Mouse (Mus musculus) megakaryocyte, adult 5-6 weeks (primary cell): Measurements from ENCODE around the gene Pim3. TPM values are rescaled to one million over a fixed set of nuclear protein-coding genes. Genes with fewer than 3 reads are reported as not detected.

Experiments
- ATAC-seq: 2 replicates; pipeline ENCODE4 v1.8.0; 2016; ENCODE audit warnings: mild to moderate bottlenecking, inconsistent platforms; ENCODE audit not compliant: poor library complexity, severe bottlenecking
- total RNA-seq, 2 experiments: library from RNA; stranded (forward) in 1 of 2; stranded (reverse) in 1 of 2; fragments of 153-499, 151-499 nt in 1 of 2; fragments of 221-1000, 200-1000 nt in 1 of 2; gene quantifications; 2 replicates each; pipeline versions ENCODE4 v1.2.3 to v1.2.4; 2015 to 2017

Pim3 gene
- total RNA-seq, 2 experiments from 2014 or later = 4.7 to 12.5 TPM

- peak; percentile 92 for ATAC-seq
Observed at GRCm38 (mm10) chr15:88876155-88877020, 14.4 kb downstream of the Pim3 start.

GRCm38 (mm10) chr15:88877021-88877400 is 15.0 kb downstream of the Pim3 start:
- no peak for ATAC-seq

GRCm38 (mm10) chr15:88881253-88882044 is 19.5 kb downstream of the Pim3 start:
- no peak for ATAC-seq

GRCm38 (mm10) chr15:88882851-88883250 is 20.9 kb downstream of the Pim3 start:
- no peak for ATAC-seq

GRCm38 (mm10) chr15:88883342-88883741 is 21.4 kb downstream of the Pim3 start:
- no peak for ATAC-seq

- no peak for ATAC-seq
Observed at GRCm38 (mm10) chr15:88885376-88885775, 23.4 kb downstream of the Pim3 start.

- ATAC-seq = no peak
Observed at GRCm38 (mm10) chr15:88889032-88889431, 27.0 kb downstream of the Pim3 start.

- no peak for ATAC-seq
Observed at GRCm38 (mm10) chr15:88889994-88890393, 28.0 kb downstream of the Pim3 start.

- peak; percentile 95 for ATAC-seq
Observed at GRCm38 (mm10) chr15:88890751-88891675, 29.0 kb downstream of the Pim3 start.

- ATAC-seq = no peak
Observed at GRCm38 (mm10) chr15:88891676-88892040, 29.7 kb downstream of the Pim3 start.

GRCm38 (mm10) chr15:88892252-88892651 is 30.3 kb downstream of the Pim3 start:
- no peak for ATAC-seq

- no peak for ATAC-seq
Observed at GRCm38 (mm10) chr15:88892876-88893275, 30.9 kb downstream of the Pim3 start.

GRCm38 (mm10) chr15:88895119-88895518 is 33.1 kb downstream of the Pim3 start:
- no peak for ATAC-seq

- no peak for ATAC-seq
Observed at GRCm38 (mm10) chr15:88895891-88896290, 33.9 kb downstream of the Pim3 start.

GRCm38 (mm10) chr15:88896341-88896980 is 34.5 kb downstream of the Pim3 start:
- no peak for ATAC-seq

- peak; percentile 80 for ATAC-seq
Observed at GRCm38 (mm10) chr15:88902200-88902875, 40.4 kb downstream of the Pim3 start.

GRCm38 (mm10) chr15:88903086-88903485 is 41.1 kb downstream of the Pim3 start:
- no peak for ATAC-seq

- no peak for ATAC-seq
Observed at GRCm38 (mm10) chr15:88904056-88904811, 42.2 kb downstream of the Pim3 start.

- ATAC-seq = no peak
Observed at GRCm38 (mm10) chr15:88906347-88906746, 44.4 kb downstream of the Pim3 start.
